Mouse (Mus musculus): ENCODE results near the gene Mfsd14a. TPM values are rescaled to one million over a fixed set of nuclear protein-coding genes. Genes with fewer than 3 reads are reported as not detected.

Gene Mfsd14a
- polyA plus RNA-seq, 1 experiment from 2014 or later: 94.0 TPM

DNA sequence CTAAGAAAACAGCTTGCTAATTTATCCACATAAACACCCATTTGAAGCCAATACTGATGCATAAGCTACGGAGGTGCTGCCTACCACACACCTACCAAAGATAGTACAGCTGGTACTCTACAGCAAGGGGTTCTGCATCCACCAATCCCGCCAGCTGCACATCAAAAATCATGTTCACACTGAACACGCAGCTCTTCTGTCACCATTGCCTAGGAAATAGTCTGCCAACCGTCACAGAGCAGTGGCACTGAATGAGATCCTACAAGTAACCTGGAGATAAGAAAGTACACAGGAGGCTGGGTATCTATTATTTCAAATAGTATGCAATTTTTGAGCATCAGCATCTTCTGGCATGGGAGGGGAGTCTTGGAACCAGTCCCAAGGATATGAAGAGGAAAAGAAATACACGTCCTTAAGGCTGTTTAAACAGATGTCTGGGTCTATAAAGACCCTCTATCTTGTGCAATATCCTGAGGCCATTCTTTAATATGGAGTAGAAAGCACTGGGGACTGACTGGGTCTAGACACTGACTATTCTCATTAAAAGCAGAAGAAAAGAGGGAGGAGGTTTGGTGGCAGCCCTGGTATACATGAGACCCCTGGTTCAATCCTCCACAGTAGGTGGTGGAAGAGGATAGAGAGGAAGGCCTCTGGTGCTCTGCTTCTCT is 9.1 kb downstream of the Mfsd14a start:
- no peak for DNase-seq (ENCODE audit: low spot score)
- Histone ChIP-seq H3K4me3 (replicated peaks; ENCODE audit: low read depth, low read length) (no peak overlapping the region), H3K27ac (no peak overlapping the region), H3K4me2 (ENCODE audit: low read length) (no peak overlapping the region), H3K9me3 (replicated peaks; ENCODE audit: low read length) (no peaks in the 10 kb centered on the region), H3K4me1 (replicated peaks; ENCODE audit: insufficient read depth, low read length) (no peaks in the 10 kb centered on the region), H3K27me3 (ENCODE audit: insufficient read depth, low read length) (no peaks in the 10 kb centered on the region), H3K9ac (ENCODE audit: low read depth, low read length) (no peak overlapping the region), H3K36me3 (ENCODE audit: insufficient read depth, low read length) (peaks cover 7% of the 10 kb centered on the region; the same call in 1 of the 2 replicates)
- WGBS: 71% methylated on average over 5 of the region's 5 CpGs
- TF ChIP-seq CTCF (IDR thresholded peaks at IDR 0.05; ENCODE audit: low read depth): no peak
- no peak for ATAC-seq (replicated peaks; ENCODE audit: low FRiP score, low read depth)

DNA sequence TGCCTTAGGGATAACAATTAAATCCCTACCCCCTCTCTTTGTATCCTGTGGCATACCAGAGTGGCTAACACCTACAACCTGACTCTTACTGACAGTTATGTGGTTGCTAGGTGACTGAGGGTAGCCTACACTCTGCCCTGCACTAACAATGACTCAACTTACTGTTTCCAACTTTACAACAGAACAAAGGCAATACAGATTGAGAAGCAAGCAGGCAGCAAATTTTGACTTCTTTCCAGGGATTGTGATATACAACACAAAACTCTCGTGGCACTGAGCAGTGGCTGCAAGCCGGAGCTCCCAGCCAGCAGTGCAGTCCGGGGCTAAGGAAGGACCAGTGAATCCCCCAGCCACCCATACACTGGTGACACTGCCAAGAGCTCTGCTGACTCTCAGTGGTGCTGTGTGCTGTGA is 10.4 kb downstream of the Mfsd14a start:
- H3K36me3 ChIP-seq (ENCODE audit: insufficient read depth, low read length): peaks cover 10% of the 10 kb centered on the region; the same call in 1 of the 2 replicates
- no peak overlapping the region for H3K9ac ChIP-seq (ENCODE audit: low read depth, low read length)
- DNase-seq (ENCODE audit: low spot score) (no peak), ATAC-seq (replicated peaks; ENCODE audit: low FRiP score, low read depth) (no peak)
- H3K4me1 ChIP-seq (replicated peaks; ENCODE audit: insufficient read depth, low read length): no peaks in the 10 kb centered on the region
- no peaks in the 10 kb centered on the region for H3K9me3 ChIP-seq (replicated peaks; ENCODE audit: low read length)
- no peak overlapping the region for H3K4me3 ChIP-seq (replicated peaks; ENCODE audit: low read depth, low read length)
- no peak overlapping the region for H3K27ac ChIP-seq
- WGBS: 70% methylated on average over 3 of the region's 3 CpGs
- no peaks in the 10 kb centered on the region for H3K27me3 ChIP-seq (ENCODE audit: insufficient read depth, low read length)
- no peak overlapping the region for H3K4me2 ChIP-seq (ENCODE audit: low read length)
- TF ChIP-seq CTCF (IDR thresholded peaks at IDR 0.05; ENCODE audit: low read depth): no peak

DNA sequence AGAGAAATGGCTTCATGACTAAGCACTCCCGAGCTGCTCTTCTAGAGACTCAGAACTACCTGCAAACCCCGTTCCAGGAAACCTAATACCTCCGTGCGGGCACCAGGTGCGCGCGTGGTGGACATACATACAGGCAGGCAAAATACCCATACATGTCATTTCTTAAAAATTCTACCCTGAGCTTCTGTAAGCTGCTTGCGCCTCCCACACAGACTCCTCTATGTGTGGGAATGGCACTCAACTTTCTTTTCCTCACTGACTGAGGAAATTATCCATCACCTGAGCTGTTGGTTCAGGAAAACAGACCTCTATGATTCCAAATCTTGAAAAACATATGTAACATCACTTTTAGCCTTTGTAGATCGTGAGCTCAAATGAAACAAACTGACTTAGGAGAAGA is 11.8 kb downstream of the Mfsd14a start:
- DNase-seq (ENCODE audit: low spot score) (no peak), ATAC-seq (replicated peaks; ENCODE audit: low FRiP score, low read depth) (no peak)
- H3K4me1 ChIP-seq (replicated peaks; ENCODE audit: insufficient read depth, low read length): no peaks in the 10 kb centered on the region
- peaks cover 18% of the 10 kb centered on the region; the same call in 1 of the 2 replicates for H3K36me3 ChIP-seq (ENCODE audit: insufficient read depth, low read length)
- no peaks in the 10 kb centered on the region for H3K27me3 ChIP-seq (ENCODE audit: insufficient read depth, low read length)
- no peak overlapping the region for H3K4me2 ChIP-seq (ENCODE audit: low read length)
- no peak overlapping the region for H3K9ac ChIP-seq (ENCODE audit: low read depth, low read length)
- no peak overlapping the region for H3K4me3 ChIP-seq (replicated peaks; ENCODE audit: low read depth, low read length)
- 96% methylated on average over 9 of the region's 9 CpGs for WGBS
- no peak overlapping the region for H3K27ac ChIP-seq
- no peaks in the 10 kb centered on the region for H3K9me3 ChIP-seq (replicated peaks; ENCODE audit: low read length)
- TF ChIP-seq CTCF (IDR thresholded peaks at IDR 0.05; ENCODE audit: low read depth): no peak

DNA sequence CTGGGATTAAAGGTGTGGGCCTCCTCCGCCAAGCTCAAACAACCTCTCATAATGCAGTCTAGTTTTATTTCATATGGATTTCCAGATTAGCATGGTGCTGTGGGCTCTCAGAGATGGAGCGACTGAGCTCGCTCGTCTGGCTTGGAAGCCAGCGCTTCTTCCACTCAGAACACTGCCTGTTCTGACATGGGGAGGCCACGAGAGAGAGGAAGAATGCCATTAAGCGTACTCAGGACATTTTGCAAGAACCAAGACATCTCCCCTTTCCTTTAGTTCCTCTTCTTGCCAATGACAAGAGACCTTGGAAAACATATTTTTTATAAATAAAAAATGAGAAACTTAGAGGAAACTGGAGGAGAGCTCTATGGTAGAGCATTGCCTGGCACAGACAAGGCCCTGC is 13.7 kb downstream of the Mfsd14a start:
- Histone ChIP-seq H3K27ac (no peak overlapping the region), H3K36me3 (ENCODE audit: insufficient read depth, low read length) (peaks cover 28% of the 10 kb centered on the region; the same call in 1 of the 2 replicates), H3K4me3 (replicated peaks; ENCODE audit: low read depth, low read length) (no peak overlapping the region), H3K4me2 (ENCODE audit: low read length) (no peak overlapping the region), H3K27me3 (ENCODE audit: insufficient read depth, low read length) (no peaks in the 10 kb centered on the region), H3K4me1 (replicated peaks; ENCODE audit: insufficient read depth, low read length) (no peaks in the 10 kb centered on the region), H3K9me3 (replicated peaks; ENCODE audit: low read length) (no peaks in the 10 kb centered on the region), H3K9ac (ENCODE audit: low read depth, low read length) (no peak overlapping the region)
- DNase-seq (ENCODE audit: low spot score) (no peak), ATAC-seq (replicated peaks; ENCODE audit: low FRiP score, low read depth) (no peak)
- WGBS: 96% methylated on average over 7 of the region's 7 CpGs
- no peak for TF ChIP-seq CTCF (IDR thresholded peaks at IDR 0.05; ENCODE audit: low read depth)

DNA sequence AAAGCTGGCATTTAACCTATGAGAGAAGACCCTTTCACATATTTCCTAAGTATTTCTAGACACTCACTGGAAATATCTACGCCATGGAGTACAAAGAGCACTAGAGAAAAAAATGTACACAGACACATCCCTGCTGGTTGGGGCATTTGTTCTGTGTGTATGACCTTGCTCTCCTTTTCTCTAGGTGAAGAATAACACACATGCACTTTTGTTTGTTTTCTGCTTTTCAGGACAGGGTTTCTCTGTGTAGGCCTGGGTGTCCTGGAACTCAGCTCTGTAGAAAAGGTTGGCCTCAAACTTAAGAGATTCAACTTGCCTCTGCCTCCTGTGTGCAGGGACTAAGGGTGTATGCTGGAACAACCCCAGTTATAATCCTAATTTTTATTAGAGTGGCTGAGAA is 16.1 kb downstream of the Mfsd14a start:
- H3K36me3 ChIP-seq (ENCODE audit: insufficient read depth, low read length): peaks cover 42% of the 10 kb centered on the region
- 93% methylated on average over 1 of the region's 1 CpGs for WGBS

DNA sequence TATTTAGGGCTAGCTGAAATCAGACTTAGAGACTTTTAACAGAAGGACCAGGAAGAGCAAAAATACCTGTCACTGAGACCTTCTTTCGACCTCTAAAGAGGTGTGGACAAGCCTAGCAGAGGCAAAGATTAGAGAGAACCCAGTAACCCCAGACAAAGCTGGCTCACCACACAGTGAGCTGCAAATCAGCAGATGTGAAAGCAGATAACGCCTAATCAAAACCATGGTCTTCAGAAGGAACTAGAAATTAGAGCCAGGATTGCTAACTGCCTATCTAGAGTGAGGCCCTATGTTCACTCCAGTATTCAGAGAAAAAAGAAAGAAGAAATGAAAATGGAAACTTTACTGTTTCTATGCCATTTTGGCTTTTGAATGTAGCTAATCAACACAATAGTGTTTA is 20.1 kb downstream of the Mfsd14a start:
- no peak overlapping the region for H3K27ac ChIP-seq
- H3K9me3 ChIP-seq (replicated peaks; ENCODE audit: low read length): no peaks in the 10 kb centered on the region
- 93% methylated on average over 2 of the region's 2 CpGs for WGBS
- TF ChIP-seq CTCF (IDR thresholded peaks at IDR 0.05; ENCODE audit: low read depth): no peak
- H3K4me3 ChIP-seq (replicated peaks; ENCODE audit: low read depth, low read length): no peak overlapping the region
- no peaks in the 10 kb centered on the region for H3K4me1 ChIP-seq (replicated peaks; ENCODE audit: insufficient read depth, low read length)
- DNase-seq (ENCODE audit: low spot score) (no peak), ATAC-seq (replicated peaks; ENCODE audit: low FRiP score, low read depth) (no peak)
- peaks cover 60% of the 10 kb centered on the region for H3K36me3 ChIP-seq (ENCODE audit: insufficient read depth, low read length)
- no peak overlapping the region for H3K4me2 ChIP-seq (ENCODE audit: low read length)
- H3K9ac ChIP-seq (ENCODE audit: low read depth, low read length): no peak overlapping the region
- H3K27me3 ChIP-seq (ENCODE audit: insufficient read depth, low read length): no peaks in the 10 kb centered on the region

More for the DNA sequence above, 16.1 kb downstream of the Mfsd14a start:
- Histone ChIP-seq H3K4me3 (replicated peaks; ENCODE audit: low read depth, low read length) (no peak overlapping the region), H3K4me2 (ENCODE audit: low read length) (no peak overlapping the region), H3K27me3 (ENCODE audit: insufficient read depth, low read length) (no peaks in the 10 kb centered on the region), H3K27ac (no peak overlapping the region), H3K9ac (ENCODE audit: low read depth, low read length) (no peak overlapping the region), H3K9me3 (replicated peaks; ENCODE audit: low read length) (no peaks in the 10 kb centered on the region), H3K4me1 (replicated peaks; ENCODE audit: insufficient read depth, low read length) (no peaks in the 10 kb centered on the region)
- TF ChIP-seq CTCF (IDR thresholded peaks at IDR 0.05; ENCODE audit: low read depth): no peak
- ATAC-seq (replicated peaks; ENCODE audit: low FRiP score, low read depth): no peak
- no peak for DNase-seq (ENCODE audit: low spot score)

Data from kidney, postnatal 0 days (tissue).